Mouse (Mus musculus): ENCODE results near the gene Cfap61. TPM values are rescaled to one million over a fixed set of nuclear protein-coding genes. Genes with fewer than 3 reads are reported as not detected.

The Cfap61 gene
- polyA plus RNA-seq, 1 experiment from 2014 or later, result 0.16 TPM

DNA sequence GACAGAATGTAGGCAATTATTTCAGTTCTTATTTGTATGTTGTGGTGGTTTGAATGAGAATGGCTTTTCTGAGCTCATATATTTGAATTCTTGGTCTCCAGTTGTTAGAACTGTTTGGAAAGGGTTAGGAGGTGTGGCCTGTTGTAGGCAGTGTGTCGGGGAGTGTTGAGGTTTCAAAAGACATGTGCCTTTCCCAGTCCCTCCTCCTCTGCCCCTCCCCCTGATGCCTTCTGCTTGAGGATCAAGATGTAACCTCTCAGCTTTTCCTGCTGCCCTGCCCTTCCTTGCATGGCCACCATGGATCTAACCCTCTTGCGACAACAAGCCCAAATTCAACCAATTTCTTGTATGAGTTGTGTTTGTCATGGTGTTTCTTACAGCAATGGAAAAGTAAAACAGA lies 53.2 kb downstream of the Cfap61 start:
- ATAC-seq (ENCODE audit: low FRiP score, low TSS enrichment) (no peak), DNase-seq (ENCODE audit: low spot score) (no peak)
- no peak overlapping the region for H3K9ac ChIP-seq (ENCODE audit: low read length)
- no peaks in the 10 kb centered on the region for H3K9me3 ChIP-seq (ENCODE audit: control insufficient read depth, low read length)
- no peaks in the 10 kb centered on the region for H3K27me3 ChIP-seq (ENCODE audit: control insufficient read depth, insufficient read depth, low read length)
- H3K4me1 ChIP-seq (replicated peaks; ENCODE audit: control insufficient read depth, insufficient read depth), result no peaks in the 10 kb centered on the region
- H3K27ac ChIP-seq (replicated peaks), result no peak overlapping the region
- TF ChIP-seq EP300 (optimal IDR thresholded peaks at IDR 0.05), result no peak
- no peak for TF ChIP-seq CTCF (IDR thresholded peaks at IDR 0.05; ENCODE audit: low read depth)
- WGBS, result 70% methylated on average over 2 of the region's 2 CpGs
- no peak overlapping the region for H3K4me3 ChIP-seq (ENCODE audit: low read depth, low read length)
- no peaks in the 10 kb centered on the region for H3K36me3 ChIP-seq (ENCODE audit: control insufficient read depth, insufficient read depth, low read length)
- H3K4me2 ChIP-seq (replicated peaks; ENCODE audit: low read depth), result no peak overlapping the region

GRCm38 (mm10) chr2:145990446-145990845 lies 55.9 kb downstream of the Cfap61 start:
- no peak overlapping the region for H3K27ac ChIP-seq (replicated peaks)
- TF ChIP-seq CTCF (IDR thresholded peaks at IDR 0.05; ENCODE audit: low read depth) (no peak), EP300 (optimal IDR thresholded peaks at IDR 0.05) (no peak)

GRCm38 (mm10) chr2:145996472-145996871 lies 61.9 kb downstream of the Cfap61 start:
- Histone ChIP-seq H3K27me3 (ENCODE audit: control insufficient read depth, insufficient read depth, low read length) (no peaks in the 10 kb centered on the region), H3K36me3 (ENCODE audit: control insufficient read depth, insufficient read depth, low read length) (no peaks in the 10 kb centered on the region), H3K9ac (ENCODE audit: low read length) (no peak overlapping the region), H3K4me3 (ENCODE audit: low read depth, low read length) (no peak overlapping the region), H3K27ac (replicated peaks) (no peak overlapping the region), H3K4me1 (replicated peaks; ENCODE audit: control insufficient read depth, insufficient read depth) (no peaks in the 10 kb centered on the region), H3K9me3 (ENCODE audit: control insufficient read depth, low read length) (no peaks in the 10 kb centered on the region), H3K4me2 (replicated peaks; ENCODE audit: low read depth) (no peak overlapping the region)
- TF ChIP-seq CTCF (IDR thresholded peaks at IDR 0.05; ENCODE audit: low read depth), result no peak
- no peak for TF ChIP-seq EP300 (optimal IDR thresholded peaks at IDR 0.05)
- ATAC-seq (ENCODE audit: low FRiP score, low TSS enrichment) (no peak), DNase-seq (ENCODE audit: low spot score) (no peak)
- 53% methylated on average over 4 of the region's 4 CpGs for WGBS

More at GRCm38 (mm10) chr2:145990446-145990845, 55.9 kb downstream of the Cfap61 start:
- no peaks in the 10 kb centered on the region for H3K9me3 ChIP-seq (ENCODE audit: control insufficient read depth, low read length)
- no peak overlapping the region for H3K4me3 ChIP-seq (ENCODE audit: low read depth, low read length)
- H3K27me3 ChIP-seq (ENCODE audit: control insufficient read depth, insufficient read depth, low read length), result no peaks in the 10 kb centered on the region
- no peaks in the 10 kb centered on the region for H3K36me3 ChIP-seq (ENCODE audit: control insufficient read depth, insufficient read depth, low read length)
- H3K4me2 ChIP-seq (replicated peaks; ENCODE audit: low read depth), result no peak overlapping the region
- no peak overlapping the region for H3K9ac ChIP-seq (ENCODE audit: low read length)
- ATAC-seq (ENCODE audit: low FRiP score, low TSS enrichment) (no peak), DNase-seq (ENCODE audit: low spot score) (no peak)
- WGBS, result 81% methylated on average over 2 of the region's 2 CpGs
- no peaks in the 10 kb centered on the region for H3K4me1 ChIP-seq (replicated peaks; ENCODE audit: control insufficient read depth, insufficient read depth)

DNA sequence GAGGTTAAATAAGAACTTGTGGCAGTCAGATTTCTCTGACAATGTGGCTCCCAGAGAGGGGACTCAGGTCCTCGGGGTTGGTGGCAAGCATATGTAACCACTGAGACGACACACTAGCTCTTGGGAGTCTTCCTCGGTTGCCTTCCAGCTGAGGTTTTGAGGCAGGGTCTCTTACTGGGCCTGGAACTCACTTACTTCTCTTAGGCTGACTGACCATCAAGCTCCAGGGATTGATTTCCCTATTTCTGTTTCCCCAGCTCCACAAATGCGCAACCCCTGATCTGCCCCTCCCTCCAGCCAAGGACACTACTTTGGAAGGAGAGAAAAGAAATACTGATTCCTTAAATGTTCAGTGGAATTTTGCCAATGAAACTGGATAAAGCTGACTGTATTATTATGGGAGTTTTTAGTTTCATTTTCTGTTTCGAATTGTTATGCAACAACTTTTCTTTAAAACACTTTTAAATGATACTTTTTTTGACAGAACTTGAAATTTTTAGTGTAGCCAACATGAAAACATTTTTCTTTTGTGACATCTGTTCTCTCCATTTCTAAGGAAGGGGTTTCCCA lies 63.5 kb downstream of the Cfap61 start:
- 75% methylated on average over 5 of the region's 5 CpGs for WGBS
- no peak for DNase-seq (ENCODE audit: low spot score)
- no peak for TF ChIP-seq CTCF (IDR thresholded peaks at IDR 0.05; ENCODE audit: low read depth)
- TF ChIP-seq EP300 (optimal IDR thresholded peaks at IDR 0.05), result no peak
- Histone ChIP-seq H3K27ac (replicated peaks) (no peak overlapping the region), H3K36me3 (ENCODE audit: control insufficient read depth, insufficient read depth, low read length) (no peaks in the 10 kb centered on the region), H3K4me3 (ENCODE audit: low read depth, low read length) (no peak overlapping the region), H3K9me3 (ENCODE audit: control insufficient read depth, low read length) (no peaks in the 10 kb centered on the region), H3K9ac (ENCODE audit: low read length) (no peak overlapping the region), H3K4me2 (replicated peaks; ENCODE audit: low read depth) (no peak overlapping the region), H3K27me3 (ENCODE audit: control insufficient read depth, insufficient read depth, low read length) (no peaks in the 10 kb centered on the region), H3K4me1 (replicated peaks; ENCODE audit: control insufficient read depth, insufficient read depth) (no peaks in the 10 kb centered on the region)
- no peak for ATAC-seq (ENCODE audit: low FRiP score, low TSS enrichment)

GRCm38 (mm10) chr2:146008801-146009200 lies 74.2 kb downstream of the Cfap61 start:
- Histone ChIP-seq H3K27ac (replicated peaks) (no peak overlapping the region), H3K27me3 (ENCODE audit: control insufficient read depth, insufficient read depth, low read length) (no peaks in the 10 kb centered on the region), H3K4me1 (replicated peaks; ENCODE audit: control insufficient read depth, insufficient read depth) (no peaks in the 10 kb centered on the region), H3K4me2 (replicated peaks; ENCODE audit: low read depth) (no peak overlapping the region), H3K9ac (ENCODE audit: low read length) (no peak overlapping the region), H3K36me3 (ENCODE audit: control insufficient read depth, insufficient read depth, low read length) (no peaks in the 10 kb centered on the region), H3K4me3 (ENCODE audit: low read depth, low read length) (no peak overlapping the region), H3K9me3 (ENCODE audit: control insufficient read depth, low read length) (no peaks in the 10 kb centered on the region)
- WGBS, result 79% methylated on average over 6 of the region's 6 CpGs
- ATAC-seq (ENCODE audit: low FRiP score, low TSS enrichment), result no peak
- TF ChIP-seq EP300 (optimal IDR thresholded peaks at IDR 0.05) (no peak), CTCF (IDR thresholded peaks at IDR 0.05; ENCODE audit: low read depth) (no peak)
- no peak for DNase-seq (ENCODE audit: low spot score)

GRCm38 (mm10) chr2:146009596-146010349 lies 75.2 kb downstream of the Cfap61 start:
- no peak overlapping the region for H3K9ac ChIP-seq (ENCODE audit: low read length)
- TF ChIP-seq EP300 (optimal IDR thresholded peaks at IDR 0.05) (no peak), CTCF (IDR thresholded peaks at IDR 0.05; ENCODE audit: low read depth) (no peak)
- no peak overlapping the region for H3K4me2 ChIP-seq (replicated peaks; ENCODE audit: low read depth)
- H3K27ac ChIP-seq (replicated peaks), result no peak overlapping the region
- H3K4me3 ChIP-seq (ENCODE audit: low read depth, low read length), result no peak overlapping the region
- no peaks in the 10 kb centered on the region for H3K36me3 ChIP-seq (ENCODE audit: control insufficient read depth, insufficient read depth, low read length)
- H3K9me3 ChIP-seq (ENCODE audit: control insufficient read depth, low read length), result no peaks in the 10 kb centered on the region
- 62% methylated on average over 2 of the region's 2 CpGs for WGBS
- no peaks in the 10 kb centered on the region for H3K4me1 ChIP-seq (replicated peaks; ENCODE audit: control insufficient read depth, insufficient read depth)
- DNase-seq (ENCODE audit: low spot score) (no peak), ATAC-seq (ENCODE audit: low FRiP score, low TSS enrichment) (no peak)
- H3K27me3 ChIP-seq (ENCODE audit: control insufficient read depth, insufficient read depth, low read length), result no peaks in the 10 kb centered on the region

Measured in stomach, postnatal 0 days (tissue).